Mouse (Mus musculus) naive thymus-derived CD4-positive, alpha-beta T cell, adult 2 months (primary cell): ENCODE measurements around the gene Capns2.
"Not testable (repeated sequence)": the region's sequence is repeated elsewhere in the genome, so short reads cannot be mapped to it uniquely, and the experiment has no call there.

Source experiments
- DNase-seq: peaks from one replicate; pipeline ENCODE4 v3.0.0-alpha.2; 2011; ENCODE audit warnings: low read depth

Capns2 gene

GRCm38 (mm10) chr8:92901107-92901506 lies at the start of gene Capns2:
Gene Capns2, plus strand, starts transcription at chr8:92901407.
- DNase-seq: no peak

- DNase-seq: no peak
These were observed 47.8 kb upstream of the Capns2 start for GRCm38 (mm10) chr8:92853188-92853983.

- no peak for DNase-seq
These were observed 46.5 kb upstream of the Capns2 start for GRCm38 (mm10) chr8:92854673-92855072.

- DNase-seq: peak; percentile 4
These were observed 45.9 kb upstream of the Capns2 start, which contains the start of gene Lpcat2 for GRCm38 (mm10) chr8:92855171-92855894. Gene Lpcat2, plus strand, starts transcription at chr8:92855339.

- no peak for DNase-seq
These were observed 44.8 kb upstream of the Capns2 start for GRCm38 (mm10) chr8:92856273-92856986.

- no peak for DNase-seq
These were observed 42.6 kb upstream of the Capns2 start for GRCm38 (mm10) chr8:92858475-92859182.

- no peak for DNase-seq
These were observed 39.2 kb upstream of the Capns2 start for GRCm38 (mm10) chr8:92861977-92862376.

GRCm38 (mm10) chr8:92870281-92870680 lies 30.9 kb upstream of the Capns2 start:
- no peak for DNase-seq

- DNase-seq: no peak
These were observed 29.0 kb upstream of the Capns2 start for GRCm38 (mm10) chr8:92872063-92872759.

GRCm38 (mm10) chr8:92875795-92876194 lies 25.4 kb upstream of the Capns2 start:
- DNase-seq: no peak

- no peak for DNase-seq
These were observed 20.0 kb upstream of the Capns2 start for GRCm38 (mm10) chr8:92881247-92881646.

- DNase-seq: no peak
These were observed 17.4 kb upstream of the Capns2 start for GRCm38 (mm10) chr8:92883771-92884170.

- not testable (repeated sequence) for DNase-seq
These were observed 9.0 kb upstream of the Capns2 start for GRCm38 (mm10) chr8:92892216-92892615.

- DNase-seq: no peak
These were observed 7.3 kb upstream of the Capns2 start for GRCm38 (mm10) chr8:92893870-92894269.

GRCm38 (mm10) chr8:92895053-92895452 lies 6.2 kb upstream of the Capns2 start:
- no peak for DNase-seq

- DNase-seq: no peak
These were observed 5.2 kb upstream of the Capns2 start for GRCm38 (mm10) chr8:92896056-92896455.

- no peak for DNase-seq
These were observed 4.6 kb upstream of the Capns2 start for GRCm38 (mm10) chr8:92896611-92897010.

- no peak for DNase-seq
These were observed 3.4 kb upstream of the Capns2 start for GRCm38 (mm10) chr8:92897794-92898193.

- DNase-seq: no peak
These were observed 1.6 kb upstream of the Capns2 start for GRCm38 (mm10) chr8:92899590-92899989.

GRCm38 (mm10) chr8:92902981-92903380 lies 1.8 kb downstream of the Capns2 start:
- no peak for DNase-seq

GRCm38 (mm10) chr8:92903488-92904135 lies 2.4 kb downstream of the Capns2 start:
- DNase-seq: no peak
